Mouse (Mus musculus) megakaryocyte-erythroid progenitor cell, adult 5-6 weeks (primary cell): ENCODE results near the gene Pias4. TPM values are rescaled to one million over a fixed set of nuclear protein-coding genes. Genes with fewer than 3 reads are reported as not detected.
A peak's percentile ranks its signal among the peaks of the same experiment; 100 is the strongest.
"Not testable (repeated sequence)": the region's sequence is repeated elsewhere in the genome, so short reads cannot be mapped to it uniquely, and the experiment has no call there.

ENCODE experiments used
- ATAC-seq: replicated peaks from 2 replicates; pipeline ENCODE4 v1.8.0; 2016; ENCODE audit warnings: mild to moderate bottlenecking, inconsistent platforms; ENCODE audit not compliant: severe bottlenecking, poor library complexity, low FRiP score, low TSS enrichment
- total RNA-seq, 2 experiments: library from RNA; stranded (forward) in 1 of 2; stranded (reverse) in 1 of 2; fragments of 200-1000, 215-1000 nt in 1 of 2; fragments of >200 nt in 1 of 2; fragmentation: Nextera tagmentation in 1 of 2; gene quantifications; 2 replicates each; pipeline ENCODE4 v1.2.3; 2014 to 2017

The Pias4 gene
- total RNA-seq (2014; fragmentation: Nextera tagmentation) (14.8 and 15.2 TPM in 2 replicates), total RNA-seq (2017) (5.4 and 20.8 TPM in 2 replicates)

GRCm38 (mm10) chr10:81167200-81168086, at the start of gene Pias4:
Pias4 (minus strand) TSS chr10:81167923.
- ATAC-seq, result peak; percentile 89

- ATAC-seq, result not testable (repeated sequence)
Measured at GRCm38 (mm10) chr10:81217267-81217666, 49.5 kb upstream of the Pias4 start.

GRCm38 (mm10) chr10:81216810-81217209, 49.1 kb upstream of the Pias4 start:
- no peak for ATAC-seq

- ATAC-seq, result no peak
Measured at GRCm38 (mm10) chr10:81216260-81216659, 48.5 kb upstream of the Pias4 start.

- ATAC-seq, result no peak
Measured at GRCm38 (mm10) chr10:81210154-81210553, 42.4 kb upstream of the Pias4 start.

- no peak for ATAC-seq
Measured at GRCm38 (mm10) chr10:81204137-81204536, 36.4 kb upstream of the Pias4 start.

GRCm38 (mm10) chr10:81202978-81203720, 35.4 kb upstream of the Pias4 start:
- peak; percentile 88 for ATAC-seq

GRCm38 (mm10) chr10:81201807-81202758, 34.4 kb upstream of the Pias4 start, which contains the start of gene Nmrk2:
Nmrk2 (minus strand) TSS chr10:81202051.
- ATAC-seq, result no peak

- ATAC-seq, result no peak
Measured at GRCm38 (mm10) chr10:81200605-81201287, 33.0 kb upstream of the Pias4 start.

GRCm38 (mm10) chr10:81200141-81200540, 32.4 kb upstream of the Pias4 start:
- ATAC-seq, result no peak

GRCm38 (mm10) chr10:81198990-81199389, 31.3 kb upstream of the Pias4 start:
- no peak for ATAC-seq

- no peak for ATAC-seq
Measured at GRCm38 (mm10) chr10:81198230-81198629, 30.5 kb upstream of the Pias4 start.

GRCm38 (mm10) chr10:81197305-81197704, 29.6 kb upstream of the Pias4 start:
- ATAC-seq, result no peak

GRCm38 (mm10) chr10:81196470-81197065, 28.8 kb upstream of the Pias4 start:
- no peak for ATAC-seq

GRCm38 (mm10) chr10:81195300-81195699, 27.6 kb upstream of the Pias4 start:
- ATAC-seq, result no peak

- ATAC-seq, result peak; percentile 22; the same call in 1 of the 2 replicates
Measured at GRCm38 (mm10) chr10:81193991-81194774, 26.5 kb upstream of the Pias4 start.

- peak; percentile 7; the same call in 1 of the 2 replicates for ATAC-seq
Measured at GRCm38 (mm10) chr10:81192968-81193501, 25.3 kb upstream of the Pias4 start.
